Mouse (Mus musculus) kidney, embryonic 14.5 days (tissue): Measurements from ENCODE around the gene Slc35b2. TPM values are rescaled to one million over a fixed set of nuclear protein-coding genes. Genes with fewer than 3 reads are reported as not detected.

ENCODE experiments used
- ATAC-seq: fragments of 200-750 bp; cut with Nextera tagmentation; 2 replicates; pipeline ENCODE4 v1.8.0; 2017; ENCODE audit warnings: moderate number of reproducible peaks, mild to moderate bottlenecking, moderate TSS enrichment, moderate library complexity; ENCODE audit not compliant: low FRiP score, low TSS enrichment
- H3K27ac ChIP-seq: fragments of 300-500 bp; sonication (generic); 2 replicates; pipeline ENCODE4 v1.5.1; 2014; ENCODE audit warnings: low read depth, mild to moderate bottlenecking, low read length, moderate library complexity, mixed read lengths
- H3K27me3 ChIP-seq: fragments of 300-500 bp; sonication (generic); 2 replicates; pipeline ENCODE4 v1.6.1; 2014; ENCODE audit warnings: mild to moderate bottlenecking, low read length; ENCODE audit not compliant: control insufficient read depth, insufficient read depth
- H3K36me3 ChIP-seq: fragments of 300-500 bp; sonication (generic); 2 replicates; pipeline ENCODE4 v1.6.1; 2014; ENCODE audit warnings: low read length, mixed read lengths; ENCODE audit not compliant: control insufficient read depth, insufficient read depth
- H3K4me1 ChIP-seq: fragments of 300-500 bp; sonication (generic); 2 replicates; pipeline ENCODE4 v1.6.1; 2014; ENCODE audit warnings: low read length, mixed read lengths; ENCODE audit not compliant: control insufficient read depth, insufficient read depth
- H3K4me2 ChIP-seq: fragments of 300-500 bp; sonication (generic); replicated peaks from 2 replicates; pipeline ENCODE4 v1.6.1; 2014; ENCODE audit warnings: low read depth, mild to moderate bottlenecking, low read length
- H3K4me3 ChIP-seq: fragments of 300-500 bp; sonication (generic); 2 replicates; pipeline ENCODE4 v1.5.1; 2014; ENCODE audit warnings: mild to moderate bottlenecking, low read length
- H3K9ac ChIP-seq: fragments of 300-500 bp; sonication (generic); 2 replicates; pipeline ENCODE4 v1.6.1; 2014; ENCODE audit warnings: low read depth, mild to moderate bottlenecking, low read length, moderate library complexity
- H3K9me3 ChIP-seq: fragments of 300-500 bp; sonication (generic); 2 replicates; pipeline ENCODE4 v1.6.1; 2016; ENCODE audit warnings: low read length; ENCODE audit not compliant: control insufficient read depth
- WGBS: fragments of 180-500 bp; shearing (Covaris S2); extraction: QIAGEN DNeasy Blood & Tissue Kit; methylation state at CpG from one replicate; pipeline ENCODE4 v1.1.7; 2014; 5-methylcytosine and 5-hydroxymethylcytosine counted together
- polyA plus RNA-seq: library from polyadenylated mRNA; unstranded; fragments of >200 nt; fragmentation: Nextera tagmentation; extraction: Ambion mirVana; gene quantifications from 2 replicates; pipeline ENCODE4 v1.2.1, GENCODE M21; 2014

Gene Slc35b2
- polyA plus RNA-seq, 1 experiment from 2014 or later: 140 TPM

DNA sequence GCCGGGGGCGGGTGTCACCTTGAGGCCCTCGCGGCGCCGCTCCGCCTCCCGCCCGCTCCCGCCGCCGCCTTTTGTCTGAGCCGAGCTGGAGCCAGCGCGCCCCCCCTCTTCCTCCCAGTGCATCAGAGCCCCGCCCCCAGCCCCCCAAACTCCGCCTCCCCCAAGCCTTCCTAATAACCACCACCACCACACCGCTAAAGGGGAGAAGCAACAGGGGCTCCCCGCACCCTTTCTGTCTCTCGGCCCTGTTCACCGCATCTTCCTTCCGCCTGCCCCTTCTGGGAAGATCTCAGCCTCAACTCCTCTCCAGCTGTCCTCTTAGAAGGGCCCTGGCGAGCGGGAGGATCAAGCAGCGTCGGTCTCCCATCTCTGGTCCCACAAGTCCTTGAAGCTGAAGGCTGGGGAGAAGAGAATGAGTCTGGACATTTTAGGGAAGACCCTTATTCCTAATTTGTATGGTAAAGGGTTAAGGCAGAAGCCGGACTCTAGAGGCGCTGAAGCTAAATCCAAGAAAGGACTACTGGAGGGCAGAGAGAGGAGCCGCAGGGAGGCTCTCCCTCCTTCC lies 14.0 kb upstream of the Slc35b2 start, which contains the start of gene Tmem151b:
Tmem151b (minus strand) TSS at position 61 of the 565 bp plus-strand sequence.
- Histone ChIP-seq H3K27me3 (peaks cover 44% of the 10 kb centered on the region), H3K27ac (no peak within 1 kb of the TSS), H3K4me3 (peak within 1 kb of the TSS; percentile 80), H3K4me2 (peak within 1 kb of the TSS; percentile 99), H3K36me3 (no peaks in the 10 kb centered on the region), H3K9ac (peak within 1 kb of the TSS; percentile 84), H3K4me1 (peaks cover 22% of the 10 kb centered on the region), H3K9me3 (no peaks in the 10 kb centered on the region)
- 0% methylated on average over 13 of the region's 29 CpGs for WGBS
- ATAC-seq: peak; percentile 26

DNA sequence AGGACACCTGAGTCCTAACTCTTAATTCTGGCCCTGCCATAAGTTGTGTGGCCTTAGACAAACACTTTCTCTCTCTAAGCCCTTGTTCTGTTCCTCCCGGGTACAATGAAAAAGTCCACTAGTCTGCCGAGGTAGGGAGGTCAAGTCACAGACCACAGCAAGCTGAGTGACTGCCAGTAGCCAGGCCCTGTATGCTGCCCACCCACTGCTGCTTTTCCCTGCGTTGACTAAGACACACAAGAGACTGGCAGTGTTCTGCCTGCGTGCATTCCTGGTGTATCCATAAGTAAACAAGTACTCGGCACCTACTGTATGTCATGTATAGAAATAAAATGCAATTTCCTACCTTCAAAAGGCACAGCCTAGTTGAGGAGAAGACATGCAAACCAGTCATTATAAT lies 13.4 kb upstream of the Slc35b2 start:
- Histone ChIP-seq H3K36me3 (no peaks in the 10 kb centered on the region), H3K4me1 (peaks cover 17% of the 10 kb centered on the region), H3K9ac (peak overlapping the region; percentile 84; the same call in 1 of the 2 replicates), H3K27me3 (peaks cover 39% of the 10 kb centered on the region), H3K27ac (no peak overlapping the region), H3K4me3 (peak overlapping the region; percentile 80; the same call in 1 of the 2 replicates), H3K4me2 (peak overlapping the region; percentile 99; the same call in 1 of the 2 replicates), H3K9me3 (no peaks in the 10 kb centered on the region)
- 28% methylated on average over 5 of the region's 5 CpGs for WGBS
- ATAC-seq: no peak

DNA sequence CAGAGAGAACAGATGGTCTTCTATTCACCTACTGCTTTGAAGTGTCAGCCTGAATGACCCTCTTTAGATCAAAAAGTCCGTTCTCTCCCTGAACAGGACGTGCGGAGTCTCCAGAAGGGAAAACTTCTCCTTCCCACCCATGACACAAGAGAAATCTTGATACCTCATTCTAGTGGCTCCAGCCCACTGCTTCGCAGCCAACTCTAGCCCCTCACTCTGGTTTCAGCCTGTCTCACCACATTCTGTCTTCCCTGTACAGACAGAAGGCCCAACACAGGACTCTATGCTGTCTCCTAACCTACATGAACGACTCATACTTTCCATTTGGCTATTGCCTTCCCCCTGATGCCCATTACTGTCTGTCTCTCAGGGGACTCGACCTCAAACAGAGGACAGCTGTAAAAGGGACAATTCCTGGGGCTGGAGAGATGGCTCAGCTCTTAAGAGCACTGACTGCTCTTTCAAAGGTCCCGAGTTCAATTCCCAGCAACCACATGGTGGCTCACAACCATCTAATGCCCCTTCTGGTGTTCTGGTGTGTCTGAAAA lies 12.4 kb upstream of the Slc35b2 start:
- ATAC-seq: no peak
- no peak overlapping the region for H3K9ac ChIP-seq
- H3K9me3 ChIP-seq: no peaks in the 10 kb centered on the region
- no peaks in the 10 kb centered on the region for H3K36me3 ChIP-seq
- H3K27me3 ChIP-seq: peaks cover 32% of the 10 kb centered on the region
- no peak overlapping the region for H3K4me3 ChIP-seq
- 22% methylated on average over 7 of the region's 7 CpGs for WGBS
- peaks cover 17% of the 10 kb centered on the region for H3K4me1 ChIP-seq
- no peak overlapping the region for H3K4me2 ChIP-seq
- no peak overlapping the region for H3K27ac ChIP-seq

DNA sequence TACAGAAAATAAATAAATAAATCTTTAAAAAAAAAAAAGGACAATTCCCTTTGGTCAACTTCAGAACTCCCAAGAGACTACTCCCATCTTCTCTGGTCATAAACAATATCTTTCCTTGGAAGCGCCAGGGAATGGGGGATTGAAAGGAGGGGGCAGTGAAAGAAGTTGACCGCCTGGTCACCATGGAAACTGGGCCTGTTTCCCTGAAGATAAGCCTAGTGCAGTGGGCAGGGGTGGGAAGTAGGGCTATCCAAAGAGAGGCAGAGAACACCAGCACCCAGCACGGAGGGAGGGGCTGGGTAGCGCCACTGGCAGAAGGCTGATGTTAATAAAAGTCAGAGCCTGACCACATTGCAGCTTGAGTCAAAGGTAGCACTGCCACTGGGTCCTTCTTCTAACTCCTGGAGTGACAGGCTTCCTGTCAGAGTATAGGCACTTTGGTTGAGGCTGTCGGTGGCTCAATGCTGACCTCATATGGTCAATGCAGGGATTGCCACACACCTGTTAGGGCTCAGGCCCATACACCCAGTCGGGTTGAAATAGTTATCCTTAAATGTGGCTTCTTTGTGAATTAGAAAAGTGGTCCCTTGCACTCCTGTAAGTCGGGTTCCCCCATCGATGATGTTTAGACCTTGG lies 11.7 kb upstream of the Slc35b2 start:
- Histone ChIP-seq H3K27ac (no peak overlapping the region), H3K4me2 (no peak overlapping the region), H3K36me3 (no peaks in the 10 kb centered on the region), H3K9ac (no peak overlapping the region), H3K4me1 (peaks cover 17% of the 10 kb centered on the region), H3K4me3 (no peak overlapping the region), H3K27me3 (peaks cover 26% of the 10 kb centered on the region), H3K9me3 (no peaks in the 10 kb centered on the region)
- 6% methylated on average over 8 of the region's 8 CpGs for WGBS
- ATAC-seq: peak; percentile 13; the same call in 1 of the 2 replicates

DNA sequence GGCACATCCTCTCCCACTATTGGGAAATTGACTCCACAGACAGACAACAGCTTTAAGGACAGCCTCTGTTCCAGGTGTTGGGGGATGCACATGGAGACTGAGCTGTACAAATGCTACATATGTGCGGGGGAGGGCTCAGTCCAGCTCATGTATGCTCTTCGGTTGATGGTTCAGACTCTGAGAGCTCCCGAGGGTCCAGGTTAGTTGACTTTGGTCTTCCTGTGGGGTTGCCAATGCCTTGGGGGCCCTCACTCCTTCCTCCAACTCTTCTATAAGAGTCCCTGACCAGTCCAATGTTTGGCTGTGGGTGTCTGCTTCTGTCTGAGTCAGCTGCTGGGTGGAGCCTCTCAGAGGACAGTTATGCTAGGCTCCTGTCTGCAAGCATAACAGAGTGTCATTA lies 10.6 kb upstream of the Slc35b2 start:
- Histone ChIP-seq H3K4me1 (peaks cover 19% of the 10 kb centered on the region), H3K4me2 (no peak overlapping the region), H3K9me3 (no peaks in the 10 kb centered on the region), H3K27me3 (peaks cover 15% of the 10 kb centered on the region; the same call in 1 of the 2 replicates), H3K36me3 (no peaks in the 10 kb centered on the region), H3K9ac (no peak overlapping the region), H3K27ac (no peak overlapping the region), H3K4me3 (no peak overlapping the region)
- 80% methylated on average over 3 of the region's 3 CpGs for WGBS
- ATAC-seq: no peak

DNA sequence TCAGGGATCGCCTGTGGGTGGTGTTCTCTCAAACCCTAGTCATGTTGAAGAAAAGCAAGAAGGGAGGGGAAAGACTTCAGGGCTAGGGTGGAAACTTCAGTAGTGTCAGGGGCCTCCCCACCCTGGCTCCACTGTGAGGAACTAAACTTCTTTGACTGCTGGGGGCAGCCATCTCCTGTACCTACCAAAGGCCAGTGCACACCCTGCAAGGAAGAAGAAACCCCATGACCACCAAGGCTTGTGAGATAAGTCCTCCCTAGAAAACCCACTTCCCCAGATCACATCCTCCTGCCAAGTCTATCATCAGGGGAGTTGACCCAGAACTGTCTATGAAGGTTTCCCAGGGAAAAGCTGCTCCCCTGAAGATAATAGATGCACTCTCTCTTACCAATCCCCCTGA lies 9.3 kb upstream of the Slc35b2 start:
- H3K36me3 ChIP-seq: no peaks in the 10 kb centered on the region
- H3K4me1 ChIP-seq: peaks cover 16% of the 10 kb centered on the region
- no peak overlapping the region for H3K27ac ChIP-seq
- 44% methylated on average over 1 of the region's 1 CpGs for whole genome bisulfite sequencing
- peaks cover 7% of the 10 kb centered on the region; the same call in 1 of the 2 replicates for H3K27me3 ChIP-seq
- no peak overlapping the region for H3K9ac ChIP-seq
- H3K4me3 ChIP-seq: no peak overlapping the region
- ATAC-seq: no peak
- no peak overlapping the region for H3K4me2 ChIP-seq
- no peaks in the 10 kb centered on the region for H3K9me3 ChIP-seq

DNA sequence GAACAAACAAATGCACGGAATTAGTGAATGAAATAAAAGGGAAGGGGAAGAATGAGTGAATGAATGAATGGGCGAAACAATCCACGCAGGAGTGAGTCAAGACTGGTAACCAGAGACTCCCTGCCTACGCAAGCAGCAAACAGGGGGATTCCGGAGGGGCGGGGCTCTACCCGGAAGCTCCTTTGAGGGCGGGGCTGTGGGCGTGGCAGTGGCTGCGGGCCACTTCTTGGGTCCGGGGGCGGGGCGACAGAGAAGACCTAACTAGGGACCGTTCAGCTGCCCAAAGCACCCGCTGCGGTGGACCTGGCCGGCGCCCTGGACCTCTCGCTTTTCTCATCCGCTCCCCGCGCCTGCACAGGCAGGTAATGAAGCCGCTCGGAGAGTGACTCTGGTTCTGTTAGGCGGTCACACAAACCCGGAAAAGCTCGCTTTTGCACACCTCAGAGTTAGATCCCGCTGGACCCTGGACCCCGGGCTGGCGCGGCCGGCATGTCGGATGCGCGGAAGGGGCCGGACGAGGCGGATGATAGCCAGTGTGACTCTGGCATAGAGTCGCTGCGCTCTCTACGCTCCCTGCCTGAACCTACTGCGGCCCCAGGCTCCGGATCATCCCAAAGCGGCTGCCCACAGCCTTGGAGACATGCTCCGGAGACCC lies 8.1 kb upstream of the Slc35b2 start, which contains the start of gene Nfkbie:
Nfkbie (plus strand) TSS at position 252 of the 655 bp plus-strand sequence.
- Histone ChIP-seq H3K36me3 (no peaks in the 10 kb centered on the region), H3K27me3 (peaks cover 7% of the 10 kb centered on the region; the same call in 1 of the 2 replicates), H3K4me2 (peak within 1 kb of the TSS; percentile 92), H3K27ac (no peak within 1 kb of the TSS), H3K9me3 (no peaks in the 10 kb centered on the region), H3K4me1 (peaks cover 8% of the 10 kb centered on the region; the same call in 1 of the 2 replicates), H3K9ac (peak within 1 kb of the TSS; percentile 60), H3K4me3 (peak within 1 kb of the TSS; percentile 59)
- peak; percentile 72 for ATAC-seq
- under 1% methylated on average over 45 of the region's 45 CpGs for WGBS

DNA sequence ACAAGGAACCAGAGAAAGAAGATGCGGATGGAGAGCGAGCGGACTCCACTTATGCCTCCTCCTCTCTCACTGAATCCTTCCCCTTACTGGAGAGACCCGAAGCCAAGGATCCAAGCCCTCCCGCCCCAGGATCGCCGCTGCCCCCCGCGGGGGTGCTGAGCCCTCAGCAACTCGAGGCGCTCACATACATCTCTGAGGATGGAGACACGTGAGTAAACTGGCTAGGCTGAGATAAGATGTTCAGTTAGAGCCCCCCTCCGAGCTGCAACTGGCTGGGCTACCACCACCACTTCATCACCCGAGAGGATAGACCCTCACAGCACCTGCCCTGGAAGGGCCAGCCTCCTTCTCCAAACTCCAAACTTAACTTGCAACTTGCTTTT lies 7.6 kb upstream of the Slc35b2 start:
- 4% methylated on average over 14 of the region's 14 CpGs for WGBS
- ATAC-seq: no peak
- Histone ChIP-seq H3K9ac (peak overlapping the region; percentile 60), H3K4me1 (peaks cover 8% of the 10 kb centered on the region; the same call in 1 of the 2 replicates), H3K27ac (no peak overlapping the region), H3K27me3 (peaks cover 7% of the 10 kb centered on the region; the same call in 1 of the 2 replicates), H3K9me3 (no peaks in the 10 kb centered on the region), H3K4me3 (peak overlapping the region; percentile 59), H3K36me3 (no peaks in the 10 kb centered on the region), H3K4me2 (peak overlapping the region; percentile 92)
